Mouse (Mus musculus) duodenum, adult 2 months (tissue): ENCODE measurements around the gene H2-T23. TPM values are rescaled to one million over a fixed set of nuclear protein-coding genes. Genes with fewer than 3 reads are reported as not detected.

Experiments
- polyA plus RNA-seq: library from polyadenylated mRNA; depleted of rRNA; stranded (reverse); fragments of >200 nt; gene quantifications from 2 replicates; pipeline ENCODE4 v1.2.3, GENCODE M21; 2012; ENCODE audit warnings: low replicate concordance; rRNA removed

H2-T23 gene
- 247 and 672 TPM in 2 replicates for polyA plus RNA-seq

DNA sequence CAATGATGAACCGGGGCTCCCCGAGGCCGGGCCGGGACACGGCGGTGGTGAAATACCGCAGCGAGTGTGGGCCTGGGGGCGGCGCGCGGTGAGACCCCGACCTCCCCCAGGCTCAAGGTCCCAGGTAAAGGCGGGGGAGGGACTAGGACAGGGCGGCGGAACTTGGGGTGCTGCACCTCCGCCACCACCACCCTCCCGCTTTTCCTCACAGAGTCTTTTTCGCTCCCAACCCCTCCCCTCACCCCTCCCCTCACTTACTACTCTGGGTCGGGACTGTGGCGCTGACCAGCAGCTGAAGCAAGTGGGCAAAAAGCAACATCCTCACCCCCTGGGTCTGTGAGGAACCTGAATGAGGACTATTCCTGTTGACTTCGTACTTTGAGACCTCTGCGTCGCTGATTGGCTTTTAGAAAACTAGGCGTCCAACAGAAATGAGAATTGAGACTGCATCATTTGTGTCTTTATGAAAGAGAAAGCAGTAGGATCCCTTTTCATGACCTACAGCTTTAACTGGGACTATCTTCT is at the start of gene H2-T23:
Gene H2-T23, minus strand, starts transcription at position 505 of the 525 bp plus-strand sequence.

DNA sequence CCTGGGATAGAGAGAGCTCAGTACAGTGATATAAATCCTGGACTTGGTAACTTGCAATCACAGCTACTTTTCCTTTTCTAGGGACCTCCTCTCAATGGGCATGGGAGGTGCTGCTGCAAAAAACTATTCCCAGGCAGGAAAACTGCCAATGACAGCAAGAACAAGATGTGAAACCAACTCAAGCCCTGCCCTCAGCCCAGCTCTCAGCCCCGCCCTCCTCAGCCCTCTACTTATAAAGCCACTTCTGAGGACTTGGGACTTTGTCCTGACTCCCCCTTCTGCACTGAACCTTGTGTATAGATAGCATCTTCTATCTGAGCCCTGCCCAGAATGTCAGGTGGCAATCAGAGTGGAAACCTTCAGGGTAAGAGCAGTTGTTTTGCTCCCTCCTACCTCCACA is 25.7 kb upstream of the H2-T23 start, which contains the start of gene Gm11127:
Gene Gm11127, minus strand, starts transcription at position 10 of the 400 bp plus-strand sequence.

DNA sequence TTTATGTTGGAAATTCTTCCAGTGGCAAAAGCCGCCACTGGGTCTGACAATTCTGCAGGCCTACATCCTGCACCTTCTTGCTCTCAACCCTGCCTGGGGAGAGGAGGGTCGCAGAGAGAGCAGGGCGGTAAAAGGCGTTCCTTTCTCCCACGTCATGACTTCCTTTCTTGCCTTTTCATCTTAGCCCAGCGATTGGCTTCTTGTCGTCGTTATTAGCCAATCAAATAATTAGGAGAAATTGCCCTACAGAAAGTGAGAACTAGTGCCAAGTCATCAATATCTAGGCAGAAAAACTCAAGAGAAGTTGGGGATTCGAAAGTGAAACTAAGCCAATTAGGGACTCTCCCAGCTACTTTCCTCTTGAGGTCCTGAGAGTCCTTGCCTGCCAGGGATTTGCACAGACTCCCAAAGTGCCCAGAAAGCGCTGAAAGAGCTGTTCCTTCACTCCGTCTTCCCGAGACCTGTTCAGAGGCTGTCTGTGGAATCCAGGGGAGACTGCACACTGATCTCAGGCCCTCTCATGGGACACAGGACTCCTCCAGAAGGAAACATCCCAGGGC is 10.0 kb upstream of the H2-T23 start, which contains the start of the genes H2-T22 and Gm6034:
Gene H2-T22, minus strand, starts transcription at position 138 of the 560 bp plus-strand sequence.
Gene Gm6034, plus strand, starts transcription at position 352 of the 560 bp plus-strand sequence.

GRCm38 (mm10) chr17:36020191-36021073 is 12.2 kb downstream of the H2-T23 start, which contains the start of gene H2-T24:
TSS of gene H2-T24 (minus strand) at chr17:36020560.

Other genes starting within 250 kb of the H2-T23 start
- 20.3 and 22.3 TPM in 2 replicates for gene Ier3, start 211.2 kb downstream of the H2-T23 start, polyA plus RNA-seq
- gene Flot1, start 209.6 kb downstream of the H2-T23 start, polyA plus RNA-seq: 39.8 and 40.1 TPM in 2 replicates
- gene Tubb5, start 194.5 kb downstream of the H2-T23 start, polyA plus RNA-seq: 105 and 114 TPM in 2 replicates
- 1.4 and 3.0 TPM in 2 replicates for gene Mdc1, start 191.3 kb downstream of the H2-T23 start, polyA plus RNA-seq
- 13.6 and 21.1 TPM in 2 replicates for gene Nrm, start 171.5 kb downstream of the H2-T23 start, polyA plus RNA-seq
- 16.2 and 25.7 TPM in 2 replicates for gene Ppp1r18, start 167.3 kb downstream of the H2-T23 start, polyA plus RNA-seq
- 36.5 and 59.4 TPM in 2 replicates for gene Dhx16, start 153.0 kb downstream of the H2-T23 start, polyA plus RNA-seq
- 180 and 283 TPM in 2 replicates for gene 2310061I04Rik, start 135.4 kb downstream of the H2-T23 start, polyA plus RNA-seq
- 47.1 and 64.0 TPM in 2 replicates for gene Atat1, start 122.8 kb downstream of the H2-T23 start, polyA plus RNA-seq
- gene Mrps18b, start 116.5 kb downstream of the H2-T23 start, polyA plus RNA-seq: 74.3 and 76.9 TPM in 2 replicates
- 25.8 and 36.2 TPM in 2 replicates for gene Ppp1r10, start 116.4 kb downstream of the H2-T23 start, polyA plus RNA-seq
- 60.3 and 89.7 TPM in 2 replicates for gene Abcf1, start 63.1 kb downstream of the H2-T23 start, polyA plus RNA-seq
- gene Gnl1, start 53.0 kb downstream of the H2-T23 start, polyA plus RNA-seq: 17.2 and 34.2 TPM in 2 replicates
- 8.2 and 8.5 TPM in 2 replicates for gene Prr3, start 52.6 kb downstream of the H2-T23 start, polyA plus RNA-seq
- 1.2 and 1.9 TPM in 2 replicates for gene H2-T24, start 12.3 kb downstream of the H2-T23 start, polyA plus RNA-seq
- gene H2-T22, start 9.9 kb upstream of the H2-T23 start, polyA plus RNA-seq: 22.4 and 45.9 TPM in 2 replicates
- gene Gm6034, start 10.1 kb upstream of the H2-T23 start, polyA plus RNA-seq: not detected in 2 replicates
- gene Gm11127, start 25.5 kb upstream of the H2-T23 start, polyA plus RNA-seq: 46.7 and 279 TPM in 2 replicates
- 0.06 TPM in 2 replicates for gene Gm19684, start 88.8 kb upstream of the H2-T23 start, polyA plus RNA-seq
- gene Gm7030, start 96.6 kb upstream of the H2-T23 start, polyA plus RNA-seq: 12.6 and 15.9 TPM in 2 replicates
- gene Gm8909, start 135.7 kb upstream of the H2-T23 start, polyA plus RNA-seq: 99.5 and 293 TPM in 2 replicates
- gene H2-T3, start 157.4 kb upstream of the H2-T23 start, polyA plus RNA-seq: 118 and 133 TPM in 2 replicates
- 132 and 151 TPM in 2 replicates for gene Rpp21, start 225.2 kb upstream of the H2-T23 start, polyA plus RNA-seq
- 5.3 and 8.0 TPM in 2 replicates for gene Trim39, start 239.4 kb upstream of the H2-T23 start, polyA plus RNA-seq